Mouse (Mus musculus) frontal cortex, postnatal 36 days (tissue): ENCODE results near the gene Akr1cl.
"Not testable (repeated sequence)": the region's sequence is repeated elsewhere in the genome, so short reads cannot be mapped to it uniquely, and the experiment has no call there.

Experiments used
- DNase-seq, 2 experiments: peaks; one replicate each; pipeline ENCODE4 v3.0.0; 2022; ENCODE audit warnings: low spot score in 2 of 2

The Akr1cl gene

GRCm38 (mm10) chr1:65032641-65033040 is at the start of gene Akr1cl:
Akr1cl (minus strand) TSS chr1:65032759.
- DNase-seq = no peak

DNA sequence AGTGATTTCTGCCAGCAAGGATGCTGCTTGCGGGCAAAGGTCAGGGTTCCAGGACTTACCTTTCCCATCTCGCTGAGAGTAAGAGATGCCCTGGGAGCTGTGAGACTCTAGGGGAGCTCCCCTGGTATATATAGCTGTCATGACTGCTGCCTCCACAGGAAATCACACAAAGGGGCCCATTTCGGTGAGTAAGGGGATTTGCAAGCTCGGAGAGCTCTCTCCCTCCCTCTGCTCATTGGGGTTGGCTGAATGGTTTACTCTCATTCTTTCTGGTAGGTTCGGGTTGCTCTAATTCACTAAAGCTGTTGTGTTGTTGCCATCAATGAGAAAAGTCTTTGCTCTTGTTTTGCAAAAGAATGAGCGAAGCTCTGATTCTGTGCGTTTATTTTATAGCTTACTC is 49.6 kb upstream of the Akr1cl start, which contains the start of gene Crygb:
Crygb (minus strand) TSS at position 101 of the 400 bp plus-strand sequence.
- DNase-seq = no peak

DNA sequence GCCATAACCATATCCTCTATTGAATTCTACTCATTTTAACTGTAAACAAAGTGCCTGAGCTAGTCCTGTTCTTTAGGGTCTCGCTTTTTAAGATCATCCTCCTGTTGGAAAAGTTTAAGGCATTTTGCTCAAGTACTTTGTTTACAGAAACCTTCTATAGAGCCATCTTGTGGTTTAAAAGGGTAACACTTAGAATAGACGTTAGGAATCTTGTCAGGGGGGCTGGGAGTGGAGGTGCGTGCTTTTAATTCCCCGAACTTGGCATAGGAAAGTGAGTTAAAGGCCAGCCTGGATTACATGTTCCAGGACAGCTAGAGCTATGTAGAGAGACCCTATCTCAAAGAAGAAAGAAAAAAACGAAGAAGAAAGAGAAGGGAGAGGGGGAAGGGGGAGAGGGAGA is 43.0 kb upstream of the Akr1cl start:
- DNase-seq = no peak

DNA sequence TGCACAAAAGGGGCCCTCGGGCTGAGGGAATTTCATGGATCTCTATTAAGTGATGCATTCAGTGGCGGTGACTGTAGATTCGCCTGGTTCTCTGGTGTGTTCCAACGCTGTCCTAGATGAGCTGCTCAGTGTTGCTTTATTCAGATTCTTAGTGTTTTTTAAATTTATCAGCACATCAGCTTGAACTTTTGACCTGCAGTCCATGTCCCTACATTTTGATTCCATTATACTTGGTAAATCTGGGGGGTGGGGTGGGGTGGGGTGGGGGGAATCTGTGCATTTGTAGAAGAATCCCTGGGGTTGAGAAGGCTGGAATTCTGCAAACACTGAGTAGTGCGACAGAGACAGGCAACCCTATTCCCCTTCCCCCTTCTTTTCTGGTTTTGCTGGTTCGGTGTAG is 41.0 kb upstream of the Akr1cl start, which contains the start of gene Crygc:
Crygc (minus strand) TSS at position 101 of the 400 bp plus-strand sequence.
- DNase-seq = no peak

DNA sequence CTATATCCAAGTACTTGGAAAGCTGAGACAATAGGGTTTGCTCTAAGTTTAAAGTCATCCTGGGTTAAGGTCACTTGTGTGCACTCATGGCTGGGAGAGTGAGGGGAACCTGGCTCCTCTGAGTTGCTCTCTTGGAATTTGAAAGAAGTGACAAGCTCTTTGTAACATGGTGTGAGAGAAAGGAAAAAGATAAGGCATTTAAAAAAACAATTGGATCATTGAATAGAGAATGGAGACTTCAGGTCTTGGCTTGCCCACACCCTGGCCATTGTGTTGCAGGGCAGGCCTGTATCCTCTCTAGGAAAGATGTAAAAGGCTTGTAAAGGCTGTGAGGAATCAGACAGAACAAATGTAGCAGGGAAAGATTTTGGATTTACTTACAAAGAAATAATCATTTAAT is 35.3 kb upstream of the Akr1cl start:
- DNase-seq = no peak

DNA sequence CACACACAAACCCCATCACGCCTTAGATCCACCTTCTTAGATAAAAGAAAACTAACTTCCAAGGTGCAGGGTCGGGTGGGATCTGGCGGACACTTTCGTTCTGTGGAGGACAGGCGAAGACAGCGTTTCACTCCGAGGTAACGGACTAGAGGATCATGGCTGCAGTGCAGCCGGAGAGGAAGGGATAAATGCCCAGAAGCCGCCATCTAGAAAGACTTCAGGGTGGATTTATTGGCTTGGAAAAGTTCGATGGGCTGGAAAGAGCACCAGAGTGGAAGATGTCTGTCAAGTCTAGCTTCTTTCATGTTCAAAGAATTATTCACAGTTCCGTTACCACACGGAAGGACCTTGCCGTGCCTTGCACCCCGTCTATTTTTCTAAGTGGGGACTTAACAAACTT is 31.6 kb upstream of the Akr1cl start:
- no peak for DNase-seq

GRCm38 (mm10) chr1:65063352-65063751 is 30.8 kb upstream of the Akr1cl start, which contains the start of gene Crygd:
Crygd (minus strand) TSS chr1:65063452.
- no peak for DNase-seq

DNA sequence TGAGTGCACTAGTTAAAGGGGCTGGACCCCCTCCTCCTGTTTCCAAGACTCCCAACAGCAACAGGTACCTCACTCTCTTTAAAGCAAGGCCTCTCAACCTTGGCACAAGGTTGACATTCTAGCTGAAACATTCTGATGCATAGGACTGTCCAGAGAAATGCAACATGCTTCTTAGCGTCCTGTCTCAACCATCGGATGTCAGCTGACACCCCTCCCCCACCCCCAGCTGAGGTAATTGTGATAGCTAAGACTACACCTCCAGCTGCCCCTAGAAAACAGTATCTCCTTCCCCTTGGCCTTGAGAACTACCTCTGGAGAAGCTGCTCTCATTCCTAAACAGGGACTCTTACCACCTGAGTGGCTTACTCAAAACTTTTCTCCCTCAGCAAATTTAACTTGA is 19.6 kb upstream of the Akr1cl start:
- DNase-seq = no peak

DNA sequence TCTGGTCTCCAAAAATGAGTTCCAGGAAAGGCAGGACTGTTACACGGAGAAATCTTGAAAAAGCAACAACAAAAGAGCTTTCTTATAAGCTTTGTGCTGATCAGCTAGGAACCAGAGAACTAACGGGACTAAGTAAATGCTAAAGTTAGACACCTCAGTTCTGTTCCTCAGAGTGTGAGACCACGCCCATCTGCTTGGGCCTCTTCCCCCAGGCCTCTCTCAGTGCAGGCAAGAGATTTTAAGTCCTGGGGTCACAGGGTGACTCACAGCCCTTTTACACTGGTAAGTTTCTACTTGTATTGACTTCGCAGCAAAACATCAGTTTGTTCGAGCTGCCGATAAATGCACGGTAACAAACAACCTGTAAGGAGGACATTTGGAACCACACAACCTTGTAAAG is 19.1 kb upstream of the Akr1cl start:
- DNase-seq = no peak

DNA sequence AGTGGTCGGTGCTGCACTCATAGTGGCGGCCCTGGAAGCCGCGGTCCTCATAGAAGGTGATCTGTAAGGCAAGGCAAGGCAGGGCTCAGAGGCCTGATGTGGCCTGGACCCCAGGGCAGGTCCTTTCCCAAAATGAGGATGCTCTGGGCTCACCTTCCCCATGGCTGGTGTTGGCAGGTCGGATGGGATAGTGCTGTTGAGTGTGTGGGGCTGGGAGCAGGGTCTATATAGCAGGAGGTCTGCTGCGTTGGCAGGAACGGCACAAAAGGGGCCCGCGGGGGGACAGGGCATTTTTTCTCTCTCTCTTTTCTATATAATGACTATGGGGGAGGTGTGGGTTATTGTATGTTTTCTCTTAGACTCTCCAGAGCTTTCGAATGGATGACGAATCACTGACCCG is 18.4 kb upstream of the Akr1cl start, which contains the start of gene Cryge:
Cryge (minus strand) TSS at position 198 of the 400 bp plus-strand sequence.
- DNase-seq = not testable (repeated sequence)

GRCm38 (mm10) chr1:65048781-65049180 is 16.2 kb upstream of the Akr1cl start:
- DNase-seq = peak; percentile 20 to 39

DNA sequence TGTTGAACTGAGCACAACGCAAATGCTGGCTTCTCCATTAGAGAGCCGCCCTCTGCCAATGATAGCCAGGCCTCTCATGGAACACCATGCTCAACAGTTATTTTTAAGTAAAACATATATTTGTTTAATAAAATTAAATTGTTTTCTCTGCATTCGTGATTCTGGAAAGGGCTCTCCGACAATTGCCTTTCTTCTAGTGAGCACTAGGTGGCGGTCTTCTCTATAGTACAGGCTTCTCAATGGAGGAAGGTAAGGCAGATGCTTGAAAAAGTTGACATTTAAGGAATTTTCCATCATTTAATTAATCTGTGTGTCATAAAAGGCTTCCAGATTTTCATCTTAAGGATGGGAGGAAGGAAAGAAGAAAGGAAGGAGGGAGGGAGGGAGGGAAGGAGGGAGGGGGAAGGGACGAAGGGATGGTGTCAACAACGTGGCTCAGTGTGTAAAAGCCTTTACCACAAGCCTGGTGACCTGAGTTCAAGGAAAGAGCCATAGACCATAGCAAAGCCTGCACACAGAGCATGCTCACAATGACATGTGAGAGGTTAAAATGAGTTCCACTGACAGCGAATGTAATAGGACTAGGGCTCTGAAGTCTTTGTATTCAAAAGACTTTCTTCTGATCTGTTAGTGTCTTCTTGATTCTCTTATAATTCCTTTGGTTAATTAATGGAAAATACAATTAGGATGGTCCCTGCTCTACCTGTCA is 14.0 kb upstream of the Akr1cl start:
- DNase-seq = peak; percentile 22 to 56

DNA sequence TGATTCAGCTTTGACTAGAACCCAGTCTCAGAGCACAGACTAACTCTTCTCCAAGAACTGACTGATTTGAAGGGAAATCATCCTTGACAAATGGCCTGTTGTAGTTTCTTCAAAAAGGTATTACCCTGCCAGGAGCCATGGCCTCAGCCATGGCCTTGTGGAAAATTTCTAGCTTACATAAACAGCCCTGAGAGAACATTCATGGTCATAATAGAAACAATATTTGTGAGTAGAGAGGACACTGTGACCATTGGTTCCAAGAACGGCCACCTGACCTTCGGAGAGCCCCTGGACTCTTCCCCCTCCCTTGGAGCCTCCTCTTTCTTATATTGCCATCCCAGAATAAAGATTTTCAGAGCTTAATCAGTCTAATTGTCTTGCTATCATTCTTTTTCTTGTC is 10.9 kb upstream of the Akr1cl start:
- DNase-seq = no peak

DNA sequence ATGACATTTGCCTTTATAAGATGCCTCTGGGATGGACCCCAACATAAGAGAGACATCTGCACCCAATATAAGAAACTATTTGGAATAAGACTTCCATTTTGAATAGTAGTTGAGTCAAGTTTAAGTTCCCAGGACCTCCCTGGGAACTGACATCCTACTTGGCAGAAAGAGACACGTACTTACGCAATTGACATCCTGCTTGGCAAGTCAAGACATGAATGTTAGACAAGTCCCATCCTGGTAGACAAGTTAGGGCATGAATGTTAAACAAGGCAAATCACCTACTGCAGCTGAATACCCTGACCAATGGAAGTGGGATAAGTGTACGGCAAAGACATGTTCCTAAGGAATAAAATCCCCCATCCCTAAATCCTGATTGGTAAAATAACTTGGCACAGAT is 9.3 kb upstream of the Akr1cl start:
- DNase-seq = no peak

DNA sequence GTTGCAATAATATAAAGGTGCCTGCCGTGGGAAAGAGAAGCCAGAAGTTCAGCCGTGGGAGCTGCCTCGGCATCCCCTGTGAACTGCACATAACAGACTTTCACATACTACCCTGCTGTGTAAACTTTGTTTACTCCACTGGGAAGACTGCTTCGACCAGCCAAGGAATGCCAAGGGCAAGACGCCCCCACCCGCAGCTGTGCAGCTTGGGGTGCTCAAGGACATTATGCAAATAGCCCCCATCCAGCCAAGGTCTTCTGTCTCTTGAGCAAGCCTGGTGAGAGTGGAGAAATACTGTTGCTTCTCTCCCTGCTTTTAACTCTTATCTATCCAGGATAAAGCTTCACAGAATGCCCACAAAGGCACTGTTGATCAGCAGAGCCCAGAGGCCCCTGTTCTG is 8.2 kb upstream of the Akr1cl start:
- DNase-seq = no peak

GRCm38 (mm10) chr1:65039679-65040078 is 7.1 kb upstream of the Akr1cl start:
- no peak for DNase-seq

DNA sequence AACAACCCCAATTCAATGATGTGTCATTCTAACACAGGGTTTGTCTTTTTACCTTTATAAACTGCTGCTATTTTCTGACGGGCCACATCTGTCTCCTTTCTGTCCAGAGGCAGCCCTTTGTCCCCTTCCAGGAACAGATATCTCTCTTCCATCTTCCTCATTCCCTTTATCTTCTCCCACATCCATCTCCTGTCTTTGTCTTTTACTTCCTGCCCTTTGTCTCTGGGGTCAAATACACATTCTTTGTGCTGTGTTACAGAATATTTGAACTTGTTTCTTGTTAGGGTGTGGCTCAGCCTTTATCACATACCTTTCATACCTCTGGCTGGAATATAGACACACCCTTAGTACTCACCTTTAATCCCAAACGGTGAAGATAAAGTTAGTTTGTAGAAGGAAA is 5.0 kb upstream of the Akr1cl start:
- DNase-seq = no peak

DNA sequence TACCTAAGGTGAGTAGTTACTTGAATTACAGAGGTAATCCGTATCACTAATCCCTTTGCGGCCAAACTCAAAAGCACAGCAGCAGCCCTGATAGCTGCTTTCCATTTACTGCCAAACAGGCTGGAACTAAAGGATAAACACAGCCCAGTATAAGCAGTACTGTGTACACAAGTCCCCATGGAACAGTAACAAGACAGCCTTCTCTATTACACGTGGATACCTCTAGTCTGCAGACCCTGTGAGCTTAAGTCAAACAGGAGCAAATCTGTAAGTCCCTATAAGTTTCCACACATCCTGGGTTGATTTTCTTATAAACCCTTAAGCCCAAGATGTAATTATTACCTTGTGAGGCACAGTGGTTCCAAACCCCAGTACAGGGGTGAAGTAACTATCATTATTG is 3.0 kb upstream of the Akr1cl start:
- DNase-seq = no peak

- no peak for DNase-seq
Observed at GRCm38 (mm10) chr1:65028206-65028605, 4.4 kb downstream of the Akr1cl start.

GRCm38 (mm10) chr1:65012726-65013125 is 19.8 kb downstream of the Akr1cl start:
- DNase-seq = no peak

GRCm38 (mm10) chr1:65010153-65010552 is 22.4 kb downstream of the Akr1cl start:
- DNase-seq = peak; percentile 56 to 59

DNA sequence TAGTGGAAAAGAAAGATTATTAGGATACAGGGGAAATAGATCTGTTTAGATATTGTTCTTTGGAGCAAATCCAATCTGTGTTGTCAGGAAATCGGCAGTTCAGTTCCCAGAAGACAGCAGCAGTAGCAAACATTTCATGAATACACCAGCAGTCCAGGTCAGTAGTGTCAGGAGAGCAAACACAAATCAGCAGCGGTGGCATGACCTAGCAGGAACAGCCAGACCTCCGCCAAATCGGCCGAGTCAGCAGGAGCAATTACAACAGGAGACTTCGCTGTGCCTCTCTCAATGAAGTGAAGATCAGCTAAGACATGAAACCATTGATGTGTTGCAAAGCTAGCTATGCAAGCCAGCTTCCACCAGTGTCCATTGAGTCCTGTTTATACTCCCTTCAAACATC is 27.0 kb downstream of the Akr1cl start:
- no peak for DNase-seq

DNA sequence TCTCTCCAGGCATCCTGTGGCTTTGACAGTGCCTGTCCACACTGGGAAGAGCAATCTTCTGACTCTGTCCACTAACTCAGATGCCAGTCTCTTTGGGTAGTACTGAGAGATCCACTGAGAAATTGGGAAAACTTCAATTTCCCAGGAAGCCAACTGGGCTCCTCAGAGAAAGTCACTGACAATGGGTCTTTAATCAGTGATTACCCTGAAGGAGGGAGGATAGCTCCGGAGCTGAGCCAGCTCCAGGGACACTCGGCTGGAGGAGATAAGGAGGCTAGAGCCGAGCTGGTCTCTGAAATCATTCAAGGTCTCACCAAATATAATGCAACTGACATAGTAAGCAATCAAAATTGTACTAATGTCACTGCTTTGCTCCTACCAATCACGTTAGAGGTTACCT is 28.0 kb downstream of the Akr1cl start:
- DNase-seq = no peak

GRCm38 (mm10) chr1:64993206-64993605 is 39.4 kb downstream of the Akr1cl start:
- no peak for DNase-seq
